Mouse (Mus musculus) CH12.LX (cell line): ENCODE measurements around the gene Nup62. TPM values are rescaled to one million over a fixed set of nuclear protein-coding genes. Genes with fewer than 3 reads are reported as not detected.

Experiments used
- DNase-seq: peaks from one replicate; pipeline ENCODE4 v3.0.0-alpha.2; 2013; ENCODE audit errors: extremely low read depth
- H3K27ac ChIP-seq: 2 replicates; pipeline ENCODE4 v1.5.1; 2012; ENCODE audit warnings: low read depth, mild to moderate bottlenecking, control low read depth, moderate library complexity; ENCODE audit not compliant: insufficient read depth
- H3K27me3 ChIP-seq: replicated peaks from 2 replicates; pipeline ENCODE3; 2012; ENCODE audit warnings: inconsistent platforms
- H3K36me3 ChIP-seq, 2 experiments: replicated peaks in 1 of 2; 2 replicates each; pipeline versions ENCODE3 to v1.6.1; 2012; ENCODE audit warnings: inconsistent platforms in 1 of 2, low read length in 1 of 2, mild to moderate bottlenecking in 1 of 2, mixed read lengths in 1 of 2, moderate library complexity in 1 of 2; ENCODE audit not compliant: control insufficient read depth in 1 of 2, insufficient read depth in 1 of 2
- H3K4me1 ChIP-seq, 2 experiments: 2 replicates each; pipeline ENCODE4 v1.6.1; 2012; ENCODE audit warnings: inconsistent platforms in 1 of 2, moderate library complexity in 1 of 2; ENCODE audit not compliant: insufficient read depth in 2 of 2, control insufficient read depth in 1 of 2
- H3K4me2 ChIP-seq: 2 replicates; pipeline ENCODE4 v1.6.1; 2012; ENCODE audit warnings: low read depth, mild to moderate bottlenecking, control low read depth; ENCODE audit not compliant: poor library complexity, insufficient read depth, severe bottlenecking
- H3K4me3 ChIP-seq, 3 experiments: fragments of 150-350 bp in 1 of 3; sonication (generic) in 1 of 3; replicated peaks in 1 of 3; 2 replicates each; pipeline versions ENCODE3 to v1.5.1; 2011 to 2012; ENCODE audit warnings: low read depth in 2 of 3, low read length in 2 of 3, mild to moderate bottlenecking in 2 of 3, moderate library complexity in 2 of 3, control low read depth in 1 of 3, improper control_type of control experiment in 1 of 3, inconsistent platforms in 1 of 3, mixed read lengths in 1 of 3; ENCODE audit not compliant: poor library complexity in 1 of 3
- H3K79me2 ChIP-seq: replicated peaks from 2 replicates; pipeline ENCODE4 v1.6.1; 2012; ENCODE audit warnings: mild to moderate bottlenecking, moderate library complexity; ENCODE audit not compliant: control insufficient read depth, poor library complexity, insufficient read depth, severe bottlenecking; ENCODE audit errors: extremely low read depth
- H3K9ac ChIP-seq: 2 replicates; pipeline ENCODE4 v1.6.1; 2012; ENCODE audit warnings: low read depth, mild to moderate bottlenecking, control low read depth, moderate library complexity; ENCODE audit not compliant: insufficient read depth
- H3K9me3 ChIP-seq: replicated peaks from 2 replicates; pipeline ENCODE3; 2012; ENCODE audit warnings: low read length, inconsistent platforms, mixed read lengths
- BHLHE40 ChIP-seq: IDR thresholded peaks from 2 replicates; pipeline ENCODE4 v1.6.1; 2011; ENCODE audit warnings: mild to moderate bottlenecking, low read depth, low read length, improper control_type of control experiment
- CHD1 ChIP-seq: IDR thresholded peaks from 2 replicates; pipeline ENCODE4 v1.6.1; 2012; ENCODE audit warnings: low read depth, low read length, improper control_type of control experiment, inconsistent platforms
- CHD2 ChIP-seq: IDR thresholded peaks from 2 replicates; pipeline ENCODE4 v1.6.1; 2011; ENCODE audit warnings: low read length, improper control_type of control experiment
- CTCF ChIP-seq, 2 experiments: IDR thresholded peaks in 1 of 2; conservative IDR thresholded peaks in 1 of 2; 2 replicates each; pipeline ENCODE4 v1.5.1; 2011 to 2012; ENCODE audit warnings: low read depth in 2 of 2, low read length in 2 of 2, improper control_type of control experiment in 1 of 2, inconsistent platforms in 1 of 2, mild to moderate bottlenecking in 1 of 2, moderate library complexity in 1 of 2
- E2F4 ChIP-seq: IDR thresholded peaks from 2 replicates; pipeline ENCODE4 v1.6.1; 2011; ENCODE audit warnings: low read depth, low read length, improper control_type of control experiment; ENCODE audit not compliant: insufficient replicate concordance
- ELF1 ChIP-seq: IDR thresholded peaks from 2 replicates; pipeline ENCODE4 v1.6.1; 2014; ENCODE audit warnings: low read depth, mild to moderate bottlenecking, inconsistent platforms, low read length, improper control_type of control experiment
- EP300 ChIP-seq: IDR thresholded peaks from 2 replicates; pipeline ENCODE4 v1.6.1; 2011; ENCODE audit warnings: low read length, improper control_type of control experiment
- ETS1 ChIP-seq: conservative IDR thresholded peaks from 2 replicates; pipeline ENCODE4 v1.6.1; 2012; ENCODE audit warnings: low read depth, mild to moderate bottlenecking, inconsistent platforms, low read length, improper control_type of control experiment, moderate library complexity
- GABPA ChIP-seq: IDR thresholded peaks from 2 replicates; pipeline ENCODE4 v1.6.1; 2012; ENCODE audit warnings: low read depth, low read length, improper control_type of control experiment, inconsistent platforms; ENCODE audit not compliant: insufficient replicate concordance
- HCFC1 ChIP-seq: IDR thresholded peaks from 2 replicates; pipeline ENCODE4 v1.6.1; 2012; ENCODE audit warnings: low read depth, mild to moderate bottlenecking, inconsistent platforms, low read length, improper control_type of control experiment
- IRF4 ChIP-seq: IDR thresholded peaks from 2 replicates; pipeline ENCODE4 v1.6.1; 2014; ENCODE audit warnings: low read depth, mild to moderate bottlenecking, inconsistent platforms, low read length, improper control_type of control experiment
- JUN ChIP-seq: IDR thresholded peaks from 2 replicates; pipeline ENCODE4 v1.6.1; 2011; ENCODE audit warnings: low read depth, mild to moderate bottlenecking, low read length, improper control_type of control experiment, moderate library complexity; ENCODE audit not compliant: insufficient read depth
- JUND ChIP-seq: conservative IDR thresholded peaks from 2 replicates; pipeline ENCODE4 v1.6.1; 2011; ENCODE audit warnings: low read depth, low read length, improper control_type of control experiment
- KAT2A ChIP-seq: IDR thresholded peaks from 2 replicates; pipeline ENCODE4 v1.6.1; 2012; ENCODE audit warnings: low read length, improper control_type of control experiment, inconsistent platforms; ENCODE audit not compliant: insufficient replicate concordance
- MAFK ChIP-seq: IDR thresholded peaks from 2 replicates; pipeline ENCODE4 v1.6.1; 2011; ENCODE audit warnings: low read length, improper control_type of control experiment; ENCODE audit not compliant: insufficient replicate concordance
- MAX ChIP-seq: IDR thresholded peaks from 2 replicates; pipeline ENCODE4 v1.6.1; 2011; ENCODE audit warnings: low read length, improper control_type of control experiment
- MAZ ChIP-seq: IDR thresholded peaks from 2 replicates; pipeline ENCODE4 v1.6.1; 2012; ENCODE audit warnings: low read depth, mild to moderate bottlenecking, inconsistent platforms, low read length, improper control_type of control experiment, moderate library complexity
- MEF2A ChIP-seq: IDR thresholded peaks from 2 replicates; pipeline ENCODE4 v1.6.1; 2014; ENCODE audit warnings: low read depth, mild to moderate bottlenecking, inconsistent platforms, low read length, improper control_type of control experiment, borderline replicate concordance
- MXI1 ChIP-seq: IDR thresholded peaks from 2 replicates; pipeline ENCODE4 v1.6.1; 2011; ENCODE audit warnings: mild to moderate bottlenecking, low read depth, low read length, improper control_type of control experiment
- MYC ChIP-seq: IDR thresholded peaks from 2 replicates; pipeline ENCODE4 v1.6.1; 2011; ENCODE audit warnings: low read depth, mild to moderate bottlenecking, improper control_type of control experiment, low read length
- NELFE ChIP-seq: IDR thresholded peaks from 2 replicates; pipeline ENCODE4 v1.6.1; 2011; ENCODE audit warnings: low read depth, low read length, improper control_type of control experiment
- NRF1 ChIP-seq: IDR thresholded peaks from 2 replicates; pipeline ENCODE4 v1.6.1; 2014; ENCODE audit warnings: low read depth, mild to moderate bottlenecking, inconsistent platforms, low read length, improper control_type of control experiment, moderate library complexity
- PAX5 ChIP-seq: IDR thresholded peaks from 2 replicates; pipeline ENCODE4 v1.6.1; 2012; ENCODE audit warnings: low read length, inconsistent platforms, mixed read lengths
- POLR2A ChIP-seq: IDR thresholded peaks from 2 replicates; pipeline ENCODE4 v1.6.1; 2011; ENCODE audit warnings: low read depth, mild to moderate bottlenecking, improper control_type of control experiment, low read length
- POLR2AphosphoS2 ChIP-seq: IDR thresholded peaks from 2 replicates; pipeline ENCODE4 v1.6.1; 2011; ENCODE audit warnings: low read depth, low read length, improper control_type of control experiment
- RAD21 ChIP-seq: IDR thresholded peaks from 2 replicates; pipeline ENCODE4 v1.6.1; 2011; ENCODE audit warnings: low read depth, mild to moderate bottlenecking, low read length, improper control_type of control experiment, moderate library complexity
- RCOR1 ChIP-seq: conservative IDR thresholded peaks from 2 replicates; pipeline ENCODE4 v1.6.1; 2012; ENCODE audit warnings: low read depth, mild to moderate bottlenecking, inconsistent platforms, low read length, improper control_type of control experiment
- SIN3A ChIP-seq: IDR thresholded peaks from 2 replicates; pipeline ENCODE4 v1.6.1; 2012; ENCODE audit warnings: low read length, improper control_type of control experiment, inconsistent platforms
- SMC3 ChIP-seq: IDR thresholded peaks from 2 replicates; pipeline ENCODE4 v1.6.1; 2011; ENCODE audit warnings: low read depth, low read length, improper control_type of control experiment
- TBP ChIP-seq: conservative IDR thresholded peaks from 2 replicates; pipeline ENCODE4 v1.6.1; 2011; ENCODE audit warnings: low read depth, low read length, improper control_type of control experiment
- TCF12 ChIP-seq: IDR thresholded peaks from 2 replicates; pipeline ENCODE4 v1.6.1; 2014; ENCODE audit warnings: low read depth, mild to moderate bottlenecking, inconsistent platforms, low read length, improper control_type of control experiment
- UBTF ChIP-seq: IDR thresholded peaks from 2 replicates; pipeline ENCODE4 v1.6.1; 2012; ENCODE audit warnings: low read depth, mild to moderate bottlenecking, inconsistent platforms, low read length, improper control_type of control experiment, moderate library complexity
- USF1 ChIP-seq: IDR thresholded peaks from 2 replicates; pipeline ENCODE4 v1.6.1; 2014; ENCODE audit warnings: low read depth, mild to moderate bottlenecking, inconsistent platforms, low read length, improper control_type of control experiment
- USF2 ChIP-seq: conservative IDR thresholded peaks from 2 replicates; pipeline ENCODE4 v1.6.1; 2011; ENCODE audit warnings: low read depth, low read length, improper control_type of control experiment
- ZC3H11A ChIP-seq: IDR thresholded peaks from 2 replicates; pipeline ENCODE4 v1.6.1; 2012; ENCODE audit warnings: low read depth, mild to moderate bottlenecking, inconsistent platforms, low read length, improper control_type of control experiment
- ZKSCAN1 ChIP-seq: IDR thresholded peaks from 2 replicates; pipeline ENCODE4 v1.6.1; 2012; ENCODE audit warnings: low read depth, inconsistent platforms, low read length, improper control_type of control experiment, borderline replicate concordance
- ZMIZ1 ChIP-seq: IDR thresholded peaks from 2 replicates; pipeline ENCODE4 v1.6.1; 2012; ENCODE audit warnings: low read depth, mild to moderate bottlenecking, inconsistent platforms, low read length, improper control_type of control experiment
- ZNF384 ChIP-seq: IDR thresholded peaks from 2 replicates; pipeline ENCODE4 v1.6.1; 2012; ENCODE audit warnings: low read depth, low read length, improper control_type of control experiment, inconsistent platforms
- dilution Hi-C: fragments of 300-500 bp; cut with MboI; formaldehyde crosslinking; loops from 2 replicates; pipeline ENCODE4 v1.14.3; 2020; ENCODE audit warnings: low sequenced_read_pairs; ENCODE audit not compliant: extremely low pct_unique_long_range_greater_than_20kb, extremely low pct_ligation_motif_present
- in situ Hi-C: fragments of 300-500 bp; cut with MboI; formaldehyde crosslinking; loops from 3 replicates; pipeline ENCODE4 v1.14.3; 2019; ENCODE audit warnings: low sequenced_read_pairs, low pct_ligation_motif_present, low pct_unique_long_range_greater_than_20kb, mixed read lengths
- polyA plus RNA-seq: library from polyadenylated mRNA; unstranded; fragments of >175 nt; gene quantifications from 2 replicates; pipeline ENCODE4 v1.2.1, GENCODE M21; 2012; ENCODE audit warnings: low read depth; ENCODE audit not compliant: insufficient read length
- total RNA-seq, 2 experiments: library from RNA; depleted of rRNA; stranded (reverse); fragments of 300-350 nt in 1 of 2; fragments of >200 nt in 1 of 2; gene quantifications; 2 replicates each; pipeline ENCODE4 v1.2.3; 2012 to 2014

Gene Nup62
- total RNA-seq (2012; rRNA removed), result 93.2 and 101 TPM in 2 replicates
- total RNA-seq (2014; rRNA removed), result 84.1 and 93.3 TPM in 2 replicates
- polyA plus RNA-seq, result 146 and 151 TPM in 2 replicates

DNA sequence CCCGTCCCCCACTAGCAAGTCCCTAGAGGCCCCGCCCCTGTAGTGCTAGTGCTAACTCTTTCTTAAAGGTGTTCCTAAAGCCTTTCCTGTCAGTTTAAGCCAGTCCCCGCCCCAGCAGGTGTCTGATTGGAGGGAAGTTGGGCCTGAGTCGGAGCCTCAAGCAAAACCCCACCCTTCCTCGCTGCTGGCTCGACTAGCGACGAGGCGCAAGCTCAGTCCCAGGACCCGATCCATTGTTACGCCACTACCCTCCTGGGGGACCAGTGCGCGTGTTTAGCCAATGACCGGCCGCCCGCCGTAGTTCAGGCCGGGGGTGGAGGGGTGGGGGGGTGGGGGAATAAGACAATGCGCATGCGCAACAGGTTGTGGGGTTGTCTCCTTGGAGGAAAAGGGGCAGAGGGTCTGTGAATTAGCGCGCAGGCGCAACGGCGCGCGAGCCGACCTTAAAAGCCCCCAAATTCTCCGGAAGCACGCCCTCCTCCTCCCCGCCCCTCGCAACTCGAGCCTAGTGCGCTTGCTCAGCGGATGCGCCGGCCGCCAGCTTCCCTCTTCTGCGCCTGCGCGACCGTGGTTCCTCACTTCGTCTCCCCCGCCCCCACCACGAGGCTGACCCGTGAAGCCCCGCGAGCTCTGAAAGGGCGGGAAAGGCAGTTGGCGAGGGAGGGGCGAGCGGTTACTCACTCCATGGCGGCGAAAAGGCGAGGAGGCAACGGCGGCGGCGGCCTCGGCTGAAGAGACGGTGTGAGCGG, at the start of gene Nup62, which contains the start of gene Il4i1:
Gene Nup62, plus strand, starts transcription at position 368 of the 749 bp plus-strand sequence.
Gene Il4i1, plus strand, starts transcription at position 667 of the 749 bp plus-strand sequence.
- Histone ChIP-seq H3K4me1 (peaks cover 24 to 35% of the 10 kb centered on the region in 2 experiments), H3K27me3 (no peaks in the 10 kb centered on the region), H3K4me3 (peak within 1 kb of the TSS; percentile 77 to 89 (median 86)), H3K4me2 (peak within 1 kb of the TSS; percentile 95), H3K9me3 (no peaks in the 10 kb centered on the region), H3K9ac (peak within 1 kb of the TSS; percentile 93), H3K79me2 (peaks cover 60% of the 10 kb centered on the region), H3K27ac (peak within 1 kb of the TSS; percentile 97), H3K36me3 (peaks cover 42 to 65% of the 10 kb centered on the region in 2 experiments)
- in situ Hi-C loops (no loop called here), dilution Hi-C loops (no loop called here)
- TF ChIP-seq ETS1 (no peak), TBP (0 out of 2 replicates have a peak, but pooled peaks have one; percentile 6), GABPA (no peak), JUN (no peak), SIN3A (0 out of 2 replicates have a peak, but pooled peaks have one; percentile 40), CTCF (conservative IDR thresholded peaks at IDR 0.05 in 1 of 2, IDR thresholded peaks at IDR 0.05 in 1 of 2; ENCODE audit: low read depth in 2 of 2, low read length in 2 of 2) (no peak), ELF1 (peak; percentile 75), MAFK (no peak), CHD1 (no peak), JUND (no peak), EP300 (no peak), RCOR1 (no peak), USF1 (no peak), KAT2A (0 out of 2 replicates have a peak, but pooled peaks have one; percentile 49), CHD2 (peak; percentile 97), BHLHE40 (no peak), ZKSCAN1 (no peak), PAX5 (no peak), ZNF384 (no peak), MXI1 (no peak), MYC (peak; percentile 59; the same call in 1 of the 2 replicates), ZMIZ1 (no peak; the same call in 1 of the 2 replicates), TCF12 (peak; percentile 82; the same call in 1 of the 2 replicates), POLR2AphosphoS2 (no peak), NELFE (no peak; the same call in 1 of the 2 replicates), IRF4 (no peak; the same call in 1 of the 2 replicates), UBTF (no peak), USF2 (no peak), HCFC1 (peak; percentile 72), RAD21 (no peak), NRF1 (peak; percentile 85), MEF2A (no peak), ZC3H11A (no peak), MAX (peak; percentile 69), MAZ (peak; percentile 96), E2F4 (peak; percentile 83; the same call in 1 of the 2 replicates), SMC3 (no peak), POLR2A (peak; percentile 87)
- DNase-seq, result peak; percentile 99
